Mouse (Mus musculus) MEL (cell line): ENCODE data around the gene Erc1. TPM values are rescaled to one million over a fixed set of nuclear protein-coding genes. Genes with fewer than 3 reads are reported as not detected.
A peak's percentile ranks its signal among the peaks of the same experiment; 100 is the strongest.

Source experiments
- DNase-seq: peaks from one replicate; pipeline ENCODE4 v3.0.0; 2011; ENCODE audit warnings: low read depth, low spot score
- H3K27ac ChIP-seq: 2 replicates; pipeline ENCODE4 v1.5.1; 2012; ENCODE audit warnings: low read depth, mild to moderate bottlenecking, control low read depth, low read length, moderate library complexity; ENCODE audit not compliant: control insufficient read depth
- H3K27me3 ChIP-seq, 2 experiments: fragments of 150-350 bp in 1 of 2; sonication (generic) in 1 of 2; 2 replicates each; pipeline ENCODE4 v1.6.1; 2012; ENCODE audit warnings: low read length in 2 of 2, mild to moderate bottlenecking in 2 of 2, improper control_type of control experiment in 1 of 2, moderate library complexity in 1 of 2; ENCODE audit not compliant: insufficient read depth in 2 of 2, control insufficient read depth in 1 of 2
- H3K36me3 ChIP-seq, 2 experiments: 2 replicates each; pipeline ENCODE4 v1.6.1; 2012 to 2014; ENCODE audit warnings: low read length in 2 of 2, improper control_type of control experiment in 1 of 2, inconsistent platforms in 1 of 2, mild to moderate bottlenecking in 1 of 2; ENCODE audit not compliant: insufficient read depth in 2 of 2, control insufficient read depth in 1 of 2
- H3K4me1 ChIP-seq, 2 experiments: fragments of 150-350 bp in 1 of 2; sonication (generic) in 1 of 2; 2 replicates each; pipeline ENCODE4 v1.6.1; 2012; ENCODE audit warnings: low read length in 2 of 2, improper control_type of control experiment in 1 of 2, mild to moderate bottlenecking in 1 of 2; ENCODE audit not compliant: insufficient read depth in 2 of 2, control insufficient read depth in 1 of 2
- H3K4me3 ChIP-seq, 2 experiments: fragments of 150-350 bp in 1 of 2; sonication (generic) in 1 of 2; 2 replicates each; pipeline ENCODE4 v1.5.1; 2012; ENCODE audit warnings: low read depth in 2 of 2, low read length in 2 of 2, mild to moderate bottlenecking in 2 of 2, moderate library complexity in 2 of 2, control low read depth in 1 of 2, improper control_type of control experiment in 1 of 2; ENCODE audit not compliant: control insufficient read depth in 1 of 2, insufficient read depth in 1 of 2
- H3K79me2 ChIP-seq: 2 replicates; pipeline ENCODE4 v1.6.1; 2012; ENCODE audit warnings: mild to moderate bottlenecking, low read length, moderate library complexity; ENCODE audit not compliant: control insufficient read depth, poor library complexity, insufficient read depth
- H3K9ac ChIP-seq: 2 replicates; pipeline ENCODE4 v1.6.1; 2012; ENCODE audit warnings: low read depth, mild to moderate bottlenecking, control low read depth, low read length, moderate library complexity; ENCODE audit not compliant: control insufficient read depth, poor library complexity, severe bottlenecking
- H3K9me3 ChIP-seq: fragments of 150-350 bp; sonication (generic); replicated peaks from 2 replicates; pipeline ENCODE4 v1.6.1; 2012; ENCODE audit warnings: mild to moderate bottlenecking, low read length, improper control_type of control experiment, moderate library complexity; ENCODE audit not compliant: insufficient read depth
- CHD1 ChIP-seq: IDR thresholded peaks from 2 replicates; pipeline ENCODE4 v1.6.1; 2012; ENCODE audit warnings: low read depth, mild to moderate bottlenecking, inconsistent platforms, low read length, improper control_type of control experiment
- ELF1 ChIP-seq: IDR thresholded peaks from 2 replicates; pipeline ENCODE4 v1.6.1; 2014; ENCODE audit warnings: low read depth, mild to moderate bottlenecking, inconsistent platforms, low read length, improper control_type of control experiment, moderate library complexity
- ETS1 ChIP-seq: IDR thresholded peaks from 2 replicates; pipeline ENCODE4 v1.6.1; 2012; ENCODE audit warnings: low read depth, mild to moderate bottlenecking, inconsistent platforms, low read length, improper control_type of control experiment, moderate library complexity
- HCFC1 ChIP-seq: IDR thresholded peaks from 2 replicates; pipeline ENCODE4 v1.6.1; 2012; ENCODE audit warnings: low read depth, mild to moderate bottlenecking, inconsistent platforms, low read length, improper control_type of control experiment, moderate library complexity
- MAFK ChIP-seq: IDR thresholded peaks from 2 replicates; pipeline ENCODE4 v1.6.1; 2011; ENCODE audit warnings: low read depth, mild to moderate bottlenecking, low read length, improper control_type of control experiment, borderline replicate concordance
- MAZ ChIP-seq: IDR thresholded peaks from 2 replicates; pipeline ENCODE4 v1.6.1; 2012; ENCODE audit warnings: low read depth, mild to moderate bottlenecking, inconsistent platforms, low read length, improper control_type of control experiment
- MXI1 ChIP-seq: IDR thresholded peaks from 2 replicates; pipeline ENCODE4 v1.6.1; 2011; ENCODE audit warnings: mild to moderate bottlenecking, low read depth, low read length, improper control_type of control experiment
- NELFE ChIP-seq: IDR thresholded peaks from 2 replicates; pipeline ENCODE4 v1.6.1; 2011; ENCODE audit warnings: low read depth, low read length, improper control_type of control experiment
- POLR2A ChIP-seq, 2 experiments: IDR thresholded peaks; 2 replicates each; pipeline ENCODE4 v1.6.1; 2011 to 2012; ENCODE audit warnings: low read length in 2 of 2, mild to moderate bottlenecking in 2 of 2, control low read depth in 1 of 2, improper control_type of control experiment in 1 of 2, low read depth in 1 of 2, moderate library complexity in 1 of 2; ENCODE audit not compliant: control insufficient read depth in 1 of 2, insufficient read depth in 1 of 2, poor library complexity in 1 of 2
- POLR2AphosphoS5 ChIP-seq: IDR thresholded peaks from 2 replicates; pipeline ENCODE4 v1.6.1; 2012; ENCODE audit warnings: low read depth, borderline replicate concordance, mild to moderate bottlenecking, inconsistent platforms, low read length, moderate library complexity, mixed read lengths
- RCOR1 ChIP-seq: IDR thresholded peaks from 2 replicates; pipeline ENCODE4 v1.6.1; 2012; ENCODE audit warnings: low read depth, mild to moderate bottlenecking, inconsistent platforms, low read length, improper control_type of control experiment
- SMC3 ChIP-seq: IDR thresholded peaks from 2 replicates; pipeline ENCODE4 v1.6.1; 2011; ENCODE audit warnings: low read depth, low read length, improper control_type of control experiment
- TAL1 ChIP-seq: IDR thresholded peaks from 2 replicates; pipeline ENCODE4 v1.6.1; 2012; ENCODE audit warnings: mild to moderate bottlenecking, inconsistent platforms, low read length, moderate library complexity, mixed read lengths
- TBP ChIP-seq: IDR thresholded peaks from 2 replicates; pipeline ENCODE4 v1.8.0; 2011; ENCODE audit warnings: low read depth, low read length, improper control_type of control experiment
- UBTF ChIP-seq: IDR thresholded peaks from 2 replicates; pipeline ENCODE4 v1.6.1; 2012; ENCODE audit warnings: low read depth, mild to moderate bottlenecking, inconsistent platforms, low read length, improper control_type of control experiment, moderate library complexity, borderline replicate concordance; ENCODE audit not compliant: insufficient read depth
- USF1 ChIP-seq: IDR thresholded peaks from 2 replicates; pipeline ENCODE4 v1.6.1; 2014; ENCODE audit warnings: low read depth, mild to moderate bottlenecking, inconsistent platforms, low read length, improper control_type of control experiment, moderate library complexity
- ZMIZ1 ChIP-seq: IDR thresholded peaks from 2 replicates; pipeline ENCODE4 v1.6.1; 2012; ENCODE audit warnings: low read depth, mild to moderate bottlenecking, inconsistent platforms, low read length, improper control_type of control experiment, moderate library complexity
- polyA plus RNA-seq, 2 experiments: library from polyadenylated mRNA; stranded (reverse) in 1 of 2; unstranded in 1 of 2; fragments of >175 nt in 1 of 2; fragments of >200 nt in 1 of 2; gene quantifications; 2 replicates each; pipeline versions ENCODE4 v1.2.1 to v1.2.4; 2012; ENCODE audit warnings: low replicate concordance in 2 of 2, low read depth in 1 of 2; ENCODE audit not compliant: insufficient read length in 2 of 2, insufficient read depth in 1 of 2, missing spikeins in 1 of 2
- total RNA-seq: library from RNA; depleted of rRNA; stranded (reverse); fragments of 300-350 nt; gene quantifications from 2 replicates; pipeline ENCODE4 v1.2.3, GENCODE M21; 2012

Gene Erc1
- total and polyA plus RNA-seq, 3 experiments: 3.8 to 79.9 (median 9.4) TPM

DNA sequence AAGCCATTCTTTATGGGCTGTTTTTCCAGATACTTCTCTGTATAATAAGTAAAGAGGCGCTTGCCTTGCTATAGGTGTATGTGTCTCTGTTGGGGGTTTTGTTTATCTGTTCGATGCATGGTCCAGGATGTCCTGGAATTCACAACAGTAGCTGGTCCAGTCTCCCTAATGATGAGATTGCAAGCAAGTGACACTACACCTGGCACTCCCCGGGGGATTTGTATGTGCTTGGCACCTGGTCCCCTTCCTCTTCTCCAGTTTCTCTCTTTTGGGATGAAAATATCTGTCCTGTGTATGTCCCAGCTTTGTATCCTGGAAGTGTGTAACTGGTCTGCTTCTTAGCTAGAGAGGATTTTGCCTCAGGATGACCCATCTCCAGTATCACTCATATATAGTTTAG, 1.9 kb upstream of the Erc1 start:
- H3K79me2 ChIP-seq: peaks cover 8% of the 10 kb centered on the region
- TF ChIP-seq ELF1 (no peak), ETS1 (no peak), CHD1 (no peak), TBP (no peak), SMC3 (no peak)
- H3K4me1 ChIP-seq: peaks cover 0 to 6% of the 10 kb centered on the region in 2 experiments; a peak in 2 of 4 replicates
- no peak overlapping the region for H3K27ac ChIP-seq
- H3K9ac ChIP-seq: no peak overlapping the region
- H3K27me3 ChIP-seq: no peaks in the 10 kb centered on the region
- H3K36me3 ChIP-seq: peaks cover 0 to 4% of the 10 kb centered on the region in 2 experiments; a peak in 2 of 4 replicates
- H3K9me3 ChIP-seq: no peaks in the 10 kb centered on the region
- no peak overlapping the region for H3K4me3 ChIP-seq
- DNase-seq: no peak

DNA sequence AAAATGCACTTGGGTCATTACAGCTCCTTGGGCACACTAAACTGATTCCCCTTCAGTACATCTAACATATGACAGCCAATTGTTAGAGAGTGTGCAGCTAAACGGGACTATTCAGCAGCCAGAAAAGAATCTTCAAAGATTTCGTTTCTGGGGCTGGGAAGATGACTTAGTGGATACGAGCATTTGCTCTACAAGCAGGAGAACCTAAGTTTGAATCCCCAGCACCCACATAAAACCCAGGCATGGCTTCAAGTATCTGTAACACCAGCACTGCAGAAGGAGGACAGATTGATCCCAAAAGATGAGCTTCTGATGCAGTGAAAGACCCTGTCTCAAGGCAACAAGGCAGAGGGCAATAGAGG, 1.4 kb upstream of the Erc1 start:
- Histone ChIP-seq H3K4me1 (peaks cover 0 to 6% of the 10 kb centered on the region in 2 experiments; a peak in 2 of 4 replicates), H3K9ac (no peak overlapping the region), H3K27ac (no peak overlapping the region), H3K79me2 (peaks cover 8% of the 10 kb centered on the region), H3K27me3 (no peaks in the 10 kb centered on the region), H3K4me3 (no peak overlapping the region), H3K9me3 (no peaks in the 10 kb centered on the region), H3K36me3 (peaks cover 0 to 4% of the 10 kb centered on the region in 2 experiments; a peak in 2 of 4 replicates)
- TF ChIP-seq NELFE (no peak), ZMIZ1 (no peak), CHD1 (no peak), SMC3 (no peak), TAL1 (no peak), MAZ (no peak)
- DNase-seq: no peak

DNA sequence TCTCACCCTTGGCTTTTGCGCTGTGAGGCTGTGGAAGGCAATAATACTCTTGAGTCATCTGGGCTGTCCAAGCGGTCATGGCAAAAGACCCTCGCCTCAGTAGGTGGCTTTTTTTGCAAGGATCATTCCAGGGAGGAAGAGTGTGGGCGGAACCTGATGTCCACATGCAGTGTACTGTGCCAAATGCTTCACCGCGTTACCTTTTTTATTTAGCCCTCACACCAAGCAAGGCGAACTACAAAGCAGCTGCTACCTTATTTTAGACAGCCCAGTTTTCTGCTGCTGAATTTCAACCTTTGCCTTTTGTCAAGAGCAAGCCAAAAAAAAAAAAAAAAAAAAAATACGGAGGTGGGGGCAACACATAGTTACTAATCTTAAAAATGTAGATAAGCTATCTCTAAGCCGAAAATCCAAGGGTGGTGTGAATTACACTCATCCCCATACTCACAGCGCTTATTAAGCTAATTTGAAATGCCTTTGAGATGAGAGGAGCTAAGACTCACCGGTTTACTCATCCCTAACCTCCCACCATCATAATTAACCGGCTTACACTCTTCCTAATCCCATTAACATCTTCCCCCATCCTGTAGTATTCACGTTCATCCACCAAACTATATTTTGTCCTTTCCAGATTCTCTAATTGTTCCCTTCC, 855 bp upstream of the Erc1 start:
- TF ChIP-seq USF1: no peak
- no peak for TF ChIP-seq POLR2A (IDR thresholded peaks at IDR 0.05; ENCODE audit: control insufficient read depth in 1 of 2, insufficient read depth in 1 of 2, low read depth in 1 of 2, low read length in 2 of 2, poor library complexity in 1 of 2)
- TF ChIP-seq MXI1: no peak
- no peak for TF ChIP-seq TAL1
- no peak for TF ChIP-seq NELFE
- TF ChIP-seq MAZ: no peak
- no peak for TF ChIP-seq UBTF
- no peak for TF ChIP-seq ZMIZ1
- no peak for TF ChIP-seq ETS1
- TF ChIP-seq RCOR1: no peak
- no peak for TF ChIP-seq POLR2AphosphoS5
- TF ChIP-seq HCFC1: no peak
- TF ChIP-seq MAFK: no peak
- H3K4me3 ChIP-seq: peak overlapping the region; percentile 69 to 79
- H3K36me3 ChIP-seq: peaks cover 0 to 4% of the 10 kb centered on the region in 2 experiments; a peak in 2 of 4 replicates
- peak overlapping the region; percentile 96 for H3K9ac ChIP-seq
- H3K4me1 ChIP-seq: peaks cover 0 to 6% of the 10 kb centered on the region in 2 experiments; a peak in 2 of 4 replicates
- no peaks in the 10 kb centered on the region for H3K9me3 ChIP-seq
- peak overlapping the region; percentile 69 for H3K27ac ChIP-seq
- H3K79me2 ChIP-seq: peaks cover 8% of the 10 kb centered on the region
- no peaks in the 10 kb centered on the region for H3K27me3 ChIP-seq
- no peak for DNase-seq
